In the genomic region with DNA sequence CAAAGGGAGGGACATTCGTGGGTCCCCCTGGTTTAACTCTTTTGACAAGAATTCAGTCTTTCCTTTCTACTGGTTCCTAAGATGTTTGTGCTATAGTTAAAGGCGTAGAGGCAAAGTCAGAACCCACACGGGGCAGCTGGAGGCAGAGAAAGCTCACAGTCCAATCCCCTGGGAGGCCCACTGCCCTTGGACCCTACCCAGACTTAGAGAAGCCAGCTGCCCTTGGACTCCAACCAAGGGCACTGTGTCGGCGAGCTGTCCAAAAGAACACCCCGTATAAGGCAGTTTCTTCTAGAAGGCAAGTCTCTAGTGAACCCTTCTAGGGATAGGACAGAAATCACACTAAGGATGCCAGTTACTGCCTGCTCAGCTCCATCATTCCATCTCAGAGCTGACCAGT, we compare ENCODE assay signal across 9 mouse cellular contexts. TPM values are rescaled to one million over a fixed set of nuclear protein-coding genes. Genes with fewer than 3 reads are reported as not detected.
DNase-seq lines count a peak whose midpoint lies in the region; ATAC-seq lines count a peak whose summit lies in the region.
"Had no signal": no experiment of that assay in that cellular context is flagged by ENCODE, and none has a peak within 500 bp of the region (broad histone marks: within the 10 kb centered on the region; RNA-seq: fewer than 3 reads in every experiment).

No protein-coding gene starts in this region.

- peak; percentile 56 for DNase-seq in midbrain, embryonic 11.5 days (ENCODE audit: low spot score, missing footprints)
- DNase-seq in heart, postnatal 14 days, result peak; percentile 59 to 63
- DNase-seq in thymus, postnatal 25 days, result no peak
- DNase-seq in thymus, postnatal 0 days (ENCODE audit: low spot score), result no peak
- DNase-seq: right cerebral cortex, postnatal 14 days had no signal

- no peak overlapping the region for H3K4me2 ChIP-seq in midbrain, embryonic 11.5 days
- no peak overlapping the region for H3K4me2 ChIP-seq in midbrain, embryonic 16.5 days (ENCODE audit: low read length)
- H3K4me2 ChIP-seq in lung, embryonic 16.5 days (ENCODE audit: low read depth, low read length), result no peak overlapping the region
- H3K4me2 ChIP-seq: limb, embryonic 15.5 days had no signal

- H3K27me3 ChIP-seq in midbrain, embryonic 11.5 days (ENCODE audit: control insufficient read depth, insufficient read depth, low read length), result no peaks in the 10 kb centered on the region
- H3K27me3 ChIP-seq in midbrain, embryonic 16.5 days (ENCODE audit: control insufficient read depth, insufficient read depth, low read depth, low read length), result no peaks in the 10 kb centered on the region
- no peaks in the 10 kb centered on the region for H3K27me3 ChIP-seq in lung, embryonic 16.5 days (ENCODE audit: control insufficient read depth, insufficient read depth, low read depth, low read length)
- H3K27me3 ChIP-seq: limb, embryonic 15.5 days had no signal

- no peaks in the 10 kb centered on the region for H3K9me3 ChIP-seq in midbrain, embryonic 11.5 days (ENCODE audit: control insufficient read depth, low read length)
- no peaks in the 10 kb centered on the region for H3K9me3 ChIP-seq in midbrain, embryonic 16.5 days (replicated peaks; ENCODE audit: control insufficient read depth, low read length, poor library complexity, severe bottlenecking)
- H3K9me3 ChIP-seq in lung, embryonic 16.5 days (ENCODE audit: control insufficient read depth, low read length), result no peaks in the 10 kb centered on the region
- H3K9me3 ChIP-seq: limb, embryonic 15.5 days had no signal

- no peak overlapping the region for H3K9ac ChIP-seq in midbrain, embryonic 11.5 days (ENCODE audit: low read length)
- no peak overlapping the region for H3K9ac ChIP-seq in midbrain, embryonic 16.5 days (ENCODE audit: low read depth, low read length)
- H3K9ac ChIP-seq in lung, embryonic 16.5 days (ENCODE audit: low read length), result no peak overlapping the region
- H3K9ac ChIP-seq: limb, embryonic 15.5 days had no signal

- H3K4me1 ChIP-seq in midbrain, embryonic 11.5 days (ENCODE audit: control insufficient read depth, insufficient read depth, low read length), result peaks cover 4% of the 10 kb centered on the region
- no peaks in the 10 kb centered on the region for H3K4me1 ChIP-seq in midbrain, embryonic 16.5 days (ENCODE audit: control insufficient read depth, insufficient read depth, low read length)
- H3K4me1 ChIP-seq in lung, embryonic 16.5 days (replicated peaks; ENCODE audit: control insufficient read depth, insufficient read depth, low read length), result peaks cover 23% of the 10 kb centered on the region

- 81% methylated on average over 6 of the region's 6 CpGs for WGBS in midbrain, embryonic 11.5 days
- WGBS in midbrain, embryonic 16.5 days, result 81% methylated on average over 6 of the region's 6 CpGs
- WGBS in lung, embryonic 16.5 days, result 47% methylated on average over 6 of the region's 6 CpGs

- H3K4me3 ChIP-seq in midbrain, embryonic 11.5 days (ENCODE audit: low read depth, low read length), result no peak overlapping the region
- no peak overlapping the region for H3K4me3 ChIP-seq in midbrain, embryonic 16.5 days (ENCODE audit: low read depth, low read length)
- no peak overlapping the region for H3K4me3 ChIP-seq in lung, embryonic 16.5 days (ENCODE audit: low read length)
- H3K4me3 ChIP-seq: limb, embryonic 15.5 days had no signal

- no peak for ATAC-seq in midbrain, embryonic 11.5 days (ENCODE audit: low FRiP score)
- ATAC-seq in midbrain, embryonic 16.5 days, result no peak
- ATAC-seq in lung, embryonic 16.5 days (ENCODE audit: low read depth), result peak; percentile 50; the same call in 1 of the 2 replicates
- no peak for ATAC-seq in megakaryocyte progenitor cell, adult 5-6 weeks (replicated peaks; ENCODE audit: poor library complexity)

- intact Hi-C loops in heart, postnatal 14 days (cut with DNase I), result no loop called here

- H3K36me3 ChIP-seq in midbrain, embryonic 11.5 days (ENCODE audit: control insufficient read depth, insufficient read depth, low read length), result no peaks in the 10 kb centered on the region
- H3K36me3 ChIP-seq in midbrain, embryonic 16.5 days (ENCODE audit: control insufficient read depth, insufficient read depth, low read length), result no peaks in the 10 kb centered on the region
- H3K36me3 ChIP-seq in lung, embryonic 16.5 days (ENCODE audit: control insufficient read depth, insufficient read depth, low read length), result no peaks in the 10 kb centered on the region
- H3K36me3 ChIP-seq: limb, embryonic 15.5 days had no signal

- no peak overlapping the region for H3K27ac ChIP-seq in midbrain, embryonic 11.5 days (ENCODE audit: low read depth, low read length)
- H3K27ac ChIP-seq in midbrain, embryonic 16.5 days (ENCODE audit: low read length), result no peak overlapping the region
- H3K27ac ChIP-seq in lung, embryonic 16.5 days (ENCODE audit: low read length), result peak overlapping the region; percentile 12; the same call in 1 of the 2 replicates
- H3K27ac ChIP-seq: limb, embryonic 15.5 days had no signal

RNA-seq across cellular contexts. Expression of gene Igfbp7, which starts 7.0 kb away (rescaled TPM):
- polyA plus RNA-seq in midbrain, embryonic 11.5 days (2014; fragmentation: Nextera tagmentation; extraction: Ambion mirVana), result 25.1 and 26.8 TPM in 2 replicates
- polyA plus RNA-seq in midbrain, embryonic 16.5 days (2015; fragmentation: Nextera tagmentation; extraction: Ambion mirVana), result 57.9 and 59.4 TPM in 2 replicates
- 100 to 1,000 TPM; 437 to 440 TPM for total RNA-seq in heart, postnatal 14 days (2021)
- 99.8 and 104 TPM in 2 replicates for polyA plus RNA-seq in lung, embryonic 16.5 days (2015; fragmentation: Nextera tagmentation; extraction: Ambion mirVana)
- polyA plus RNA-seq in thymus, postnatal 0 days (2015; fragmentation: Nextera tagmentation; extraction: Ambion mirVana), result 64.2 and 64.3 TPM in 2 replicates
- 0.96 and 1.5 TPM in 2 replicates for total RNA-seq in megakaryocyte progenitor cell, adult 5-6 weeks (2015)
- 0.44 and 0.79 TPM in 2 replicates for total RNA-seq in megakaryocyte progenitor cell, adult 5-6 weeks (2017)

Comparison
In these comparisons a context has a peak if more than half of its experiments do, and no peak if none do; other contexts are left out.
1. DNase-seq: peak in midbrain, embryonic 11.5 days (single experiment) and heart, postnatal 14 days (2 of 2); none in thymus, postnatal 25 days (single experiment) and thymus, postnatal 0 days (single experiment).